Mouse (Mus musculus) midbrain, embryonic 14.5 days (tissue): ENCODE measurements around the gene Psmc4. TPM values are rescaled to one million over a fixed set of nuclear protein-coding genes. Genes with fewer than 3 reads are reported as not detected.

ENCODE experiments used
- ATAC-seq: fragments of 200-750 bp; cut with Nextera tagmentation; 2 replicates; pipeline ENCODE4 v1.8.0; 2017; ENCODE audit warnings: moderate number of reproducible peaks, moderate library complexity; ENCODE audit not compliant: low FRiP score, low TSS enrichment
- DNase-seq: peaks from one replicate; pipeline ENCODE4 v3.0.0-alpha.2; 2015
- H3K27ac ChIP-seq: fragments of 300-500 bp; sonication (generic); replicated peaks from 2 replicates; pipeline ENCODE4 v1.5.1; 2014; ENCODE audit warnings: mild to moderate bottlenecking, low read depth, low read length, moderate library complexity
- H3K27me3 ChIP-seq: fragments of 300-500 bp; sonication (generic); 2 replicates; pipeline ENCODE4 v1.6.1; 2014; ENCODE audit warnings: low read length, control low read depth, mixed read lengths; ENCODE audit not compliant: control insufficient read depth, insufficient read depth
- H3K36me3 ChIP-seq: fragments of 300-500 bp; sonication (generic); 2 replicates; pipeline ENCODE4 v1.6.1; 2014; ENCODE audit warnings: low read length, control low read depth; ENCODE audit not compliant: control insufficient read depth, insufficient read depth
- H3K4me1 ChIP-seq: fragments of 300-500 bp; sonication (generic); 2 replicates; pipeline ENCODE4 v1.6.1; 2014; ENCODE audit warnings: mild to moderate bottlenecking, antibody characterized with exemption, low read length, control low read depth; ENCODE audit not compliant: control insufficient read depth, insufficient read depth
- H3K4me2 ChIP-seq: fragments of 300-500 bp; sonication (generic); 2 replicates; pipeline ENCODE4 v1.6.1; 2014; ENCODE audit warnings: mild to moderate bottlenecking, low read length, moderate library complexity
- H3K4me3 ChIP-seq: fragments of 300-500 bp; sonication (generic); replicated peaks from 2 replicates; pipeline ENCODE4 v1.5.1; 2014; ENCODE audit warnings: low read depth, low read length
- H3K9ac ChIP-seq: fragments of 300-500 bp; sonication (generic); replicated peaks from 2 replicates; pipeline ENCODE4 v1.6.1; 2014; ENCODE audit warnings: mild to moderate bottlenecking, low read length, moderate library complexity
- H3K9me3 ChIP-seq: fragments of 300-500 bp; sonication (generic); 2 replicates; pipeline ENCODE4 v1.6.1; 2016; ENCODE audit warnings: low read length, control low read depth, mixed read lengths; ENCODE audit not compliant: control insufficient read depth
- WGBS: fragments of 180-500 bp; shearing (Covaris S2); extraction: QIAGEN DNeasy Blood & Tissue Kit; methylation state at CpG from one replicate; pipeline ENCODE4 v1.1.7; 2014; 5-methylcytosine and 5-hydroxymethylcytosine counted together
- polyA plus RNA-seq: library from polyadenylated mRNA; unstranded; fragments of >200 nt; fragmentation: Nextera tagmentation; extraction: Ambion mirVana; gene quantifications from 2 replicates; pipeline ENCODE4 v1.2.1, GENCODE M21; 2014

The Psmc4 gene
- polyA plus RNA-seq: 275 and 305 TPM in 2 replicates

DNA sequence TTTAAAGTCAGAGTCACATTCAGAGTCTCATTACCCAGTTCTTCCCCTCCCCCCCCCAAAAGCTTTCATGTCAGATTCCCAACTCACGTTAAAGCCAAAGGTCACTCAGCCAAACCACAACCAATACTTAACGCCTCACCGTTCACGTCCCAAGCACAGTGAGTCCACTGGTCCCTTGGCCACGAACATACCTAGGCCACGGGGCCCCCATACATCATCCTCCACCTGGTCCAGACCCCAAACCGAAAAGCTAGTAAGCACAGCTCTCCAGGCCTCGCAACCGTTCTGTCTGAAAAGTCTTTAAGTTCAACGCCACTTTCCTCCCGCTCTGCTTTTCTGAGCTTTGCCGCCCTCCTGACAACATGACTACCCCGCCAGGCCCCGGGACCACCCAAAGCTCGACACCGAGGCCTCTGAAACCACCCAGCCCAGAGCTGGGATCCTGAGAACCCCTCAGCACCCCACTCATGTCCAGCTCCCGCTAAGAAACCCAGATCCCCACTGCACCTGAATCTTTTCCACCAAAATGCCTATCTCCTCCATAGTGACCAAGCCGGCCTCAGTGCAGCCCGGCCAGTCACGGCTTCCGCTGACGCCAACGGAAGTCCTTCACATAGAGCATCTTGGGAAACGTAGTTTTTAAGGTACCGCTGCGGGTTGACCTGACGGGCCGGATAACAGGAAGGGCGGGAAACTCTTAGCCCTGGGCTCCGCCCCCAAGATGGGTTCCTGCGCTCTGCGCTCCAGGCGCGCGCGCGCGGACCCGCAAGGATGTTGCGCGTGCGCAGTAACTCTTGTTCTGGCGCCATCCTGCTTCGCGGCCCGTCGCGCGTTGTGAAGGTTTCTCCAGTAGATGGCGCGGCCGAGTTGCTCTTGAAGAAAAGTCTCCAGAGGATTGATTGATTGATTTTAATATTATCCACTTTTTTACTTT is at the start of gene Psmc4:
Psmc4 (minus strand) TSS at position 626 of the 934 bp plus-strand sequence.
- peak within 1 kb of the TSS; percentile 82 for H3K4me2 ChIP-seq
- H3K4me3 ChIP-seq: peak within 1 kb of the TSS; percentile 90
- peak within 1 kb of the TSS; percentile 75 for H3K9ac ChIP-seq
- H3K27ac ChIP-seq: peak within 1 kb of the TSS; percentile 37; the same call in 1 of the 2 replicates
- peak; percentile 100 for DNase-seq
- H3K9me3 ChIP-seq: no peaks in the 10 kb centered on the region
- WGBS: under 1% methylated on average over 52 of the region's 52 CpGs
- no peaks in the 10 kb centered on the region for H3K27me3 ChIP-seq
- peak; percentile 96 for ATAC-seq
- peaks cover 41% of the 10 kb centered on the region for H3K36me3 ChIP-seq
- peaks cover 5% of the 10 kb centered on the region for H3K4me1 ChIP-seq

DNA sequence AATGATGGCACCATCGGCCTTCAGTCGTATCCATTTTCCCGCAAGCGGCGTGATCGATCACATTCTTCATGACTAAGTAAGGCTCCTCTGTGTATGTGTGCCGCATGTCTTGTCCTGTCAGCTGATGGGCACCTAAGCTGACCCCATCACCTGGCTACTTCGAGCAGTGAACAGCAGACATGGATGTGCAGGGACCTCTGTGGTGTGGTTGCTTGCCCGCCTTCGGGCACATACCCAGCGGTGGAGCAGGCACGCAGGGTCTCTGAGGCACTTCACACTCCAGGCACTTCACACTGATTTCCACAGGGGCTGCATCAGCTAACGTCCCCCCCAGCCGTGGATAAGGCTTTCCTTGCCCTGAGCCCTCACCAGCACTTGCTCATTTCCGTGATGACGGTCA is 49.2 kb upstream of the Psmc4 start:
- Histone ChIP-seq H3K9ac (no peak overlapping the region), H3K36me3 (no peaks in the 10 kb centered on the region), H3K9me3 (peaks cover 7% of the 10 kb centered on the region; the same call in 1 of the 2 replicates), H3K4me1 (no peaks in the 10 kb centered on the region), H3K27me3 (no peaks in the 10 kb centered on the region), H3K4me2 (no peak overlapping the region), H3K27ac (no peak overlapping the region), H3K4me3 (no peak overlapping the region)
- DNase-seq (no peak), ATAC-seq (no peak)
- 94% methylated on average over 16 of the region's 16 CpGs for WGBS

DNA sequence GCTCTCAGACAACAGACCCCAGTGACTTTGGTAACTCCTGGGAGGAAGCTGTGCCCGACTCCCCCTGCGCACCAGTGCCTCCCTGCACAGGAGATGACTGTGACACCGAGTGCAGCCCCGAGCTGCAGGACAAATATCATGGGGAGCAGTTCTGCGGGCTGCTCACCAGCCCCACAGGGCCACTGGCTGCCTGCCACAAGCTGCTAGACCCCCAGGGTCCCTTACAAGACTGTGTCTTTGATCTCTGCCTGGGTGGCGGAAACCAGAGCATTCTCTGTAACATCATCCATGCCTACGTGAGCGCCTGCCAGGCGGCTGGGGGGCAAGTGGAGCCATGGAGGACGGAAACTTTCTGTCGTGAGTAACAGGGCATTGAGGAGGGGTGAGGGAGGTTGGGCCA is 43.6 kb upstream of the Psmc4 start:
- no peak overlapping the region for H3K4me2 ChIP-seq
- ATAC-seq (no peak), DNase-seq (no peak)
- no peak overlapping the region for H3K27ac ChIP-seq
- H3K9ac ChIP-seq: no peak overlapping the region
- H3K27me3 ChIP-seq: no peaks in the 10 kb centered on the region
- WGBS: 43% methylated on average over 11 of the region's 11 CpGs
- H3K4me3 ChIP-seq: no peak overlapping the region
- no peaks in the 10 kb centered on the region for H3K4me1 ChIP-seq
- no peaks in the 10 kb centered on the region for H3K9me3 ChIP-seq
- H3K36me3 ChIP-seq: no peaks in the 10 kb centered on the region

DNA sequence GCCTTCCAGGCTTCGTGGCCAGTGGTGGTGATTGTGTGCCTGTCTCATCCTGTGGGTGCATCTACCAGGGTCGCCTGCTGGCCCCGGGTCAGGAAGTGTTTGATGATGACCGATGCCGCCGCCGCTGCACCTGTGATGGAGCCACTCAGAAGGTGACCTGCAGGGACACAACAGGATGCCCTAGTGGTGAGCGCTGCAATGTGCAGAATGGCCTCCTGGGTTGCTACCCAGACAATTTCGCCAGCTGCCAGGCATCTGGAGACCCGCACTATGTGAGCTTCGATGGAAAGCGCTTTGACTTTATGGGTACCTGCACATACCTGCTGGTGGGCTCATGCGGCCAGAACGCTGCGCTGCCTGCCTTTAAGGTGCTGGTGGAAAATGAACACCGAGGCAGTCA is 36.3 kb upstream of the Psmc4 start:
- H3K9me3 ChIP-seq: no peaks in the 10 kb centered on the region
- H3K4me2 ChIP-seq: no peak overlapping the region
- no peak overlapping the region for H3K9ac ChIP-seq
- DNase-seq: no peak
- no peak overlapping the region for H3K4me3 ChIP-seq
- H3K4me1 ChIP-seq: no peaks in the 10 kb centered on the region
- WGBS: 85% methylated on average over 16 of the region's 16 CpGs
- H3K27me3 ChIP-seq: no peaks in the 10 kb centered on the region
- no peaks in the 10 kb centered on the region for H3K36me3 ChIP-seq
- H3K27ac ChIP-seq: no peak overlapping the region
- no peak for ATAC-seq

DNA sequence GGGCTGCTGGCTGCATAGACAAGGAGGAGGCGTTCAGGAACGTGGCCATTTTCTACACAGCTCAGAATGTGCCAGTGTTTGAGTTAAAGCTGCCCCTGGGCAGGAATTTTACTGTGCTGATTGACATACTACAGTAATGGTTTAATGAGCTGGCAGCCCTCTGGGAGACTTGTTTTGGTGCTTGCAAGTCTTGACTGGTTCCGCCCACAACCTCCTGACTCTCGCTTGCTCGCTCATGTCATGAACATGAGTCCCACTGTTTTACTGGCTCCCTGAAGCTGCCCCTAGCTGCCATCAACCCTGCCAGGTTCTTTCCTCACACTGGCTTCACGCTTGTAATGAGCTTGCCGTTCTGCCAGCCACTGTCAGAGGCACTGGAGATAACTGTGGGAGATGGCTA is 34.3 kb upstream of the Psmc4 start:
- DNase-seq (peak; percentile 1), ATAC-seq (no peak)
- no peak overlapping the region for H3K9ac ChIP-seq
- H3K4me3 ChIP-seq: no peak overlapping the region
- no peaks in the 10 kb centered on the region for H3K9me3 ChIP-seq
- no peak overlapping the region for H3K27ac ChIP-seq
- H3K36me3 ChIP-seq: no peaks in the 10 kb centered on the region
- no peaks in the 10 kb centered on the region for H3K4me1 ChIP-seq
- 78% methylated on average over 7 of the region's 7 CpGs for WGBS
- H3K27me3 ChIP-seq: no peaks in the 10 kb centered on the region
- no peak overlapping the region for H3K4me2 ChIP-seq

DNA sequence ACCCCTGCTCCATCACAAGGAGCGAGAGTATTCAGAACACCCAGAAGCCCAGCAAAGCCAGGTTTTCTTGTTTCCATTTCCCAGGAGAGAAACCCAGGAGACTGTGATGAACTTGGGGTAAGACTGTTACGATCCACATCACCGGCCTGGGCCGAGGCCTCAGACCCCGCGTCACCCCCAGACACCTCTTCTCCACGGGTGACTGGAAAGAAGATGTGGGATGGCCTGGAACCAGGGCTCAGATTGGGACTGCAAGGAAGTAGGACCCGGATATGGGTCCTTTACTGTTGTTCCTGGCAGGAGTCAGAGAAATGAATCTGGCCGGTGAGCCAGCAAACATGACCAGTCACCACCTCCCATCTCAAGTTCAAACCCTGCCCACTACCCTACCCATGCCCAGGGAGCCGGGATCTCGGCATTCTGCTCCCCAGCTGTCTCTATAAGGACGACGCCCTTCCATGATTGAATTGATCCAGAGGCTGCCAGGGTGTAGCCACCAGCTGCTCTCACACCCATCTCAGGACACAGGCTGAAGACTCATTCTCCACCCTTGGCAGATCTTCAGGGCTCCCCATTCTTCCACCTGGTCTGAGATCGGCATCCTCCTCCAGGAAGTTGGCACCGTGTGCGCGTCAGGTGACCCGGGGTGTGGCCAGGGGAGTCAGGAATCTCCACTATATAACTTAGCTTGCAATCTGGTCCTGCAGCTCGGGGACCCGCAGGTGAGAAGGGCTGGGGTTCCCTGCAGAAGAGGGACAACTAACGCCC is 20.8 kb upstream of the Psmc4 start, which contains the start of gene Fcgbp:
Fcgbp (plus strand) TSS at position 706 of the 768 bp plus-strand sequence.
- no peaks in the 10 kb centered on the region for H3K4me1 ChIP-seq
- no peaks in the 10 kb centered on the region for H3K27me3 ChIP-seq
- no peak within 1 kb of the TSS for H3K27ac ChIP-seq
- ATAC-seq: no peak
- no peak within 1 kb of the TSS for H3K4me3 ChIP-seq
- 86% methylated on average over 21 of the region's 21 CpGs for WGBS
- H3K4me2 ChIP-seq: no peak within 1 kb of the TSS
- H3K36me3 ChIP-seq: no peaks in the 10 kb centered on the region
- no peaks in the 10 kb centered on the region for H3K9me3 ChIP-seq
- DNase-seq: no peak
- H3K9ac ChIP-seq: no peak within 1 kb of the TSS

DNA sequence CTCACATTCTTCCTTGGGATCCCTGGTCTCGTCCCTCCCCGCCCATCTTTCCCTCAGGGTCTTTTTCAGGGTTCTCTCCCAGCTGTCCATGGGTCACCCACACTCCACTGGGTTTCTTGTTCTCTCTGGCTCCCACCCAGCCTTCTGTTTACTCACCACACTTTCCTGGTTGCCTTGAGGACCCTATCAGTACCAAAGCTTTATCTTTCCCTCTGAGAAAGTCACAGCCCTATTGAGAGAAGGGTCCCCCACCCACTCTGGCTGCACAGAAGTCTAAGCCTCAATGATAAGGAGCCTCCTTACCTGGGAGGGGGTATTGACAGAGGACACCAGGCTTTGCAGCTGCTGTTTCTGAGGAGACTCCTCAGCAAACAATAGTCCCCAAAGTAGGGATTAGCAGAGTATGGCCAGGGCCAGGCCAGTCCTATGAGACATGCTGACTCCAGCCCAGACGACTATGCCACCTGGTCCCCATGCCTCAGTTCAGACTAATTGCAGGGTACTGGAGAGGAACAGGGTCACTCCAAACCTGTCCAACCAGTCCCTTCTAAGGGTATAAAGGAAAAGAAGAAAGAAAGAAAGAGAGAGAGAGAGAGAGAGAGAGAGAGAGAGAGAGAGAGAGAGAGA is 19.8 kb upstream of the Psmc4 start:
- Histone ChIP-seq H3K4me1 (no peaks in the 10 kb centered on the region), H3K4me3 (no peak overlapping the region), H3K27ac (no peak overlapping the region), H3K9me3 (no peaks in the 10 kb centered on the region), H3K9ac (no peak overlapping the region), H3K36me3 (no peaks in the 10 kb centered on the region), H3K4me2 (no peak overlapping the region), H3K27me3 (no peaks in the 10 kb centered on the region)
- no peak for ATAC-seq
- 29% methylated on average over 3 of the region's 3 CpGs for WGBS
- no peak for DNase-seq

DNA sequence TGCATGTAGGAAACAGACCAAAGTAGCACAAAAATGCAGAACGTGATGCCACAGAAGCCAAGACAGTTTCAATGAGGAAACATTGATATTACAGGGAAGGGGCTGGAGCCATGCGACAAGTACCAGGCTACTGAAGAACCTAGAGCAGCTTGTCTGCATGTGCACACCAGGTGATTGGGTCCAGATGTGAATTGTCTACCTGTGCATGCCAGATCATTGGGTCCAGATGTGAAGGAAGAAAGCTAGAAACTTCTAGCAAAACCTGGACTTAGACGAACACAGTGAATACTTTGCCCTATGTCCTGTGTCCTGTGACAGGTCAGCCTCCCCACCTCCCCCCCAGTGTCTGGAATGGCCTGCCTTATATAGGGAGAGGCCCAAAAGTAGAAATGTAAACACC is 18.8 kb upstream of the Psmc4 start:
- Histone ChIP-seq H3K4me3 (no peak overlapping the region), H3K9me3 (no peaks in the 10 kb centered on the region), H3K27ac (no peak overlapping the region), H3K4me1 (no peaks in the 10 kb centered on the region), H3K4me2 (no peak overlapping the region), H3K27me3 (no peaks in the 10 kb centered on the region), H3K36me3 (no peaks in the 10 kb centered on the region), H3K9ac (no peak overlapping the region)
- 89% methylated on average over 3 of the region's 3 CpGs for WGBS
- no peak for ATAC-seq
- no peak for DNase-seq
